Mouse (Mus musculus) embryo, embryonic 11 days (tissue): ENCODE measurements at regions not wholly inside any gene's neighbourhood (a gene's known extent, or its start where the extent isn't known, plus 50 kb on each side); places are given as distances from the start of the nearest gene placed in this dataset.
A peak's percentile ranks its signal among the peaks of the same experiment; 100 is the strongest.

Source experiments
- DNase-seq: peaks from one replicate; pipeline ENCODE4 v3.0.0-alpha.2; 2015

DNA sequence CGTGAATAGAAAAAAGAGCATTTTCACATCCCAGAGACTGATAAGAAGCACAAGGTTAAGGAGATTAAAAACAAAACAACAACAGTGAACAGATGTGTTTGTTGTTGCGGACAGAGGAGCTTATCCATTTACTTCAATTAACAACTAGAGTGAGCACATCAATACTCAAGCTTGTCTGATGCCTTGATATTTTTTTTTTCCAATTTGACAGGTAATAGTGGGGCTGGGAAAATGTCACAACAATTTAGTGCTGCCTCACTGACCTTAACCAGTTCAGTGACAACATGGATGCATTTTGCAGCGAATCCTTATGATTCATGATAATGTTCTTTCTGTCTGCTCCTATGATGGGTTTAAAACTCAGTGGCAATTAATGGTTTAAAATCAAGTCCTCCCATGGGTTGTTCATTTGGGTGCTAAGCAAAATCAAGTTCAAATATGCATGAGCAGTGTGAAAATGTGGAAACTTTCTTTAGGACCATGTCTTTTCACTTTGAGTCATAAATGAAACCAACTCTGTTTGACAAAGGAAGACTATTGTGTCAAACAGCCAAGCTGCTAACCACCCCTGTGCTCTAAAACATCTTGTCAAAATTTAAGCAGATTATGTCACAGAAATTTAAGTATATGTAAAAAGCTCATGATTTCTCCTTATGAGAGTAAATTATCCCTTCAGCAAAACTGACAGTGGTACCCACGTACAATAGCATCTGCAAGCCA is 641.0 kb downstream of the Car8 start:
- DNase-seq: no peak

DNA sequence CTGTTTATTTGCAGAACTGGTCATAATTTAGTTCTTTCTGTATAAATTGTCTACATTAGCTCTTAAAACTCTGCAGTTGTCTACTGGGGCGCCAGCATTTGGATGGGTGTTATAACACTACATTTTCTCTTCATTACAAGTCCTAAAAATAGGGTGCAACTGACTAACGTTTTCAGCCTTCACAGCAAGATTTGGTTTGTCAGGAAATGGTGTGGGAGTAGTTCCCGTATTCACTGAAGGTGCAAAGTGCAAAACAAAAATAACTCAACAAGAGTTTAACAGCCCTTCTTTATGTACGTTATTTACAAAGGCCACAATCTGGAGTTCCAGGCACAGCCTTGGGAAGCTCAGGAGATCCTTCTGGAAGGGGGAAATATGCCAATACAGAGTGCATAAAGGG is 642.7 kb downstream of the Car8 start:
- DNase-seq: no peak

DNA sequence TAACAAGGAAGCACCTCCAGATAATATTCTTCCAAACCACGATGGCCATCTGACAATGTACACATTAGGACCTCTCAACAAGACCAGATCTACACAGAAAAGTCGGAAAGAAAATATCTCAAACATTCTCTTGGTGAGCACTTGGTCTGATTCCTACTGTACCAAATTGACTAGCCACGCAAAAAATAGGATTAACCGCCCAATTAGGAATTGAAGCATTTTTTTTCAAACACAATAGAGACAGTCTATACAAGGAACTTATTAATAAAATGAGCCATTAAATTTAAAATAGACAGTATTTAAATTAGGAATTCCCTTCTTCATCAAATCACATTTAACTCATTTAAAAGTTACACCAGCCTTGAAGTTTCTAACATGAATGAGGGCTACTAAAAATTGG is 655.0 kb downstream of the Car8 start:
- no peak for DNase-seq

DNA sequence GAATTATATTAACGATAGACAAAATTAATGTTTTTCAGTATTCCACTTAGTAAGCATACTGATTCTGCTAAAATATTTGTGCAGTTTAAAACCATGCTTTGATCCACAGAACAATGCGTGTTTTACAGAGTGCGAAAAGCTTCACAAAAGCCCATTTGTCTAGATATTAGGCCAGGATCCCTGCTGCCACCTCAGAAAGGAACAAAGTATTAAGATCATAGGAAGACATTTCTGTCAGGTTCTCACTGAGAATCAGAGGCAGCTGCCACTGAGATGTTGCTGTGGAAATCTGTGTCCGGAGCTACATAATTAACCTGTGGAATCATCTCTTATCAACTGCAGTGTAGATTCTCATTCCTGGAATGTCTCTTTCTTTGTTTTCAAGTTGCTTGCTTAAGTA is 656.9 kb downstream of the Car8 start:
- DNase-seq: no peak

DNA sequence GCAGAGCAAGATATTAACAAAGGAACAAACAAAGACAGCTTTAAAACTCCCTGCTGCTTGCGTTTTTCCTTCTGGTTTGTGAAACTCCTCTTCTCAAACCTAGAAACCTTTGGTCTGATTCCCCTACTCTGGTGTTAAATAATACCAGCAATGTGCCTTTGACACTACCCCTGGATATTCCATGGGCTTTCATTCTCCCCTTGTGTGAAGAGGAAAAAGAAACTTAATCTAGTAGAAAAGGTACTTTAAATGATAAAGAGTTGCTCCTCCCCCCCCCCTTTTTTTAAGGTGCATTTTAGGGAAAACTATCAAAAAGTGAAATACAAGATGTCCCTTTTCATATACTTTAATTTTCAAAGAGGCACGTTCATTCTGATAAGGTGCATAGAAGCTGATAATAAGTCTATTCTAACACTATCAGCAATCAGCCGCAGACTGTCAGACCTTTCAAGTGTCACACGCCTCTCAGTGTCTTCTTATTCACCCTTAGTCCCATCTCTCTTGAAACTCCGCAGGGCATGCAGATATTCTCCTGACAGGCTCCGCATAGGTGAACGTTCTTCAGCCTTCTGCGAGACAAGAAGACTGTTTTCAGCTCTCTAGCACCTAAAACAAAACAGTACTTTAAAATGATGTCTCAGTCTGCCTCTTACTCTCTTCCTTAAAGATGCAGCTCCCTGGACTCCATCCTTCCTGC is 657.5 kb downstream of the Car8 start:
- DNase-seq: no peak

DNA sequence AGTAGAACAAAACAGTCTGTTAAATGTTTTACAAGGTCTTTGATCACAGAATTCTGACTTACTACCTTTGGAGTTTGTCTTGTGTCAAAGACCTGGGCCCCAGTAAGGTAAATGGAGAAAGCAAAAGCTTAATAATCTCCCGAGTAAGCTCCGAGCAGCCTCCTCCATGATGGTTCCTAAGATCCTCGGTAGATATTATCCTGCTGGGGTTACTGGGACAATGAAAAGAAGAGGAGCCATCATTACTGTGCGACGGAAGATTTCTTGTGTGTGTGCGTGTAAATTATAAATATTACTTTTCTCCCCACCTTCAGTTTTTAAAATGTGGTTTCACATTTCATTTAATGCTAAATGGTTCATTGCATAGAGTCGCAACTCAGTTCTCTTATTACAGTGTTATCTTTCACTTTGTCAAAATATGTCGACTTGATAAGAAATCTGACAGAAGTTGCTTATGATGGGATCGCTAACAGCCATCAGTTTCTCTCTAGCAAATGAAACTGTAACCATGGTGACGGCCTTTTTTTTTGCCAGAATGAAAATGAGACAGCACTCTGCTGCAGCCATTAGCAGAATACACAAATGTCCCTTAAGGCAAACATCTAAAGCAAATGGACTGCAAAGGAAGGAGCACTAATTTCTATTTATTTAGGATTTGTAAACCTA is 658.2 kb downstream of the Car8 start:
- DNase-seq: peak; percentile 52

DNA sequence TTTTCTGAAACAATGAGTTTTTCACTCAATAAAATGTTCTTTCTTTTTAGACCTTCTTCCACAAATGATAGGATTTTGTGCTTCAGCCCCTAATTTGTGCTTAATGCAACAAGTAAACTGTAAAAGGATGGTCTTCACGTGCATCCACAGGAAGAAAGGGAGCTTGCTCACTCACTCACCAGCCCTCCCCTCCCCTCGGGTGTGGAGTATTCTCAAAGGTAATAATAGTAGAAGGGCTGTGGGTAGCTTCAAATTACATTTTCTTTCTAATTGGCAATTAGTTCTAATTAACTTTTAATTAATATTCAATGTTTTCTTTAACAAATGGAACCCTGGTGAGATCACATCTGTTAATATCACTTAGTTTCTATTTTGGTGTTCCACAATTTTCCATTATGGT is 664.8 kb downstream of the Car8 start:
- DNase-seq: no peak

DNA sequence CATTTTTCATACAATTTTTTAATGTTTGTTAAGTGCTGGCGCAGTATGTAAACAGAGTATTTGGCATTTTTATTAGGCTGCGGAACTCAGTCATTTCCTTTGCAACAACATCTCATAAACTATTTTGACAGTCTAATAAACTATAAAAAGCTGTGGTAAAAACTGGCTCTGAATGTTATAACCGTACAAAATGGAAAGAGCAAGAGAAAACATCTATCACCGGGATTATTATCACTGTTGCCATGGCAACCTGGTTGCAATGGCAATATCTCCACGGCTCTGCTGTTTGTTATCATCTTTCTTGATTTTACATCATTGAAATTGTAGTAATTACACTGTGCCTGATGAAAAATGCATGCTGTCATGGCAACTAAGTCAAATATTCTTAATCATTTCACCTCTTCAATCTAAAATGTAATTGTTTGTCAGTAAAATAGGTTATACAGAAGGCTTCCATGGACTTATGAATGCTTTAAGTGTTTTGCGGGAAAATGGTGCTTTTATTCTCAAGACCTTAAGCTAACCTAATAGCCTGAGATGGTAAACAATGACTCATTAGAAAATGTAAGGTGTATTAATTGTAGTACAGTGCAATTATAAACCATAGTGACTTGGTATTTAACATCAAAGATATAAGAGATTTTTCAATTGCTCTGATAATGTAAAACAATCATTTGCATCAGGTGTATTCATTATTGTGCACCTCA is 671.0 kb downstream of the Car8 start:
- DNase-seq: peak; percentile 35

DNA sequence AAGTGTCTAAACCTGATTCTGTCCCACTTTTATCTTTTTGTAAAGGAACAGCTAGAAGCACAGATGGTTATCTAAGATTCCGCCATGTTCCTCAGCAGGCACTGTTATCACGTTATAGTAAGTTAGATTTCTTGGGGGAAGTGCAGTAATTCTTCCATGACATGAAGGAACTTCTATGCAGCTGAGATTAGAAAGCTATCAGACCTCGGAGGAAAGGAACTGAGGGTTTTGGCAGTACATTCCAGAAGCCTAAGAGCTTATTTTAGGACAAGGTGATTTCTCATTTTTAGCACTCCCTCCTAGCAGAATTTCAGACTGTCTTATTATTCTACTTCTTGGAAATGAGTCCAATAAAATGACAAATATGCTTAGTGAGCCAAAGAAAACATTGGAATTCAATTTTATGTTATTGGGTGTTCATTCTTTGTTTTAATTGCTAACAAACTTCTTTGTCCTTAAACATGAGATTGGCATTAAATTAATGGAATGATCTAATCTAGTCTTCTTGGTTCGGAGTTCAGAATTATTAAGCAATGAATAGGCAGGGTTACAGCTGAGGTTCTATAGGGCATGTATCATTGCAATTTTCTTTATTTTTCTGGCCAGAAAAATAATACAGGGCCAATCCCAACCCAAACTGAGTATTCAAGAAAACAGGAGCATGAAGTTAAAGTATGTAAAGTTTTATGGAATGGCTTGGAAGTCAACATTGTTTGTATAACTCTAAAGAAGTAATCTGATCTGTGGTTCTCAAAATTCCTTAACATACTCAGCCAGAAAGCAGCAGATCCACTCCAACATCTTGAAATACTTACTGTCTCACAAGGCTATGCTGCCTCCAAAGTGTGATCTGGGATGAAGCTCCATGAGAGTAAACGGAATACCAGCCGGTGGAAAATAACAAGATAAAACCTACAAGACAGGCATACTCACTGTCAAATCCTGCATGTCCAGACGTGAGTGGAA is 678.7 kb downstream of the Car8 start:
- peak; percentile 49 for DNase-seq

DNA sequence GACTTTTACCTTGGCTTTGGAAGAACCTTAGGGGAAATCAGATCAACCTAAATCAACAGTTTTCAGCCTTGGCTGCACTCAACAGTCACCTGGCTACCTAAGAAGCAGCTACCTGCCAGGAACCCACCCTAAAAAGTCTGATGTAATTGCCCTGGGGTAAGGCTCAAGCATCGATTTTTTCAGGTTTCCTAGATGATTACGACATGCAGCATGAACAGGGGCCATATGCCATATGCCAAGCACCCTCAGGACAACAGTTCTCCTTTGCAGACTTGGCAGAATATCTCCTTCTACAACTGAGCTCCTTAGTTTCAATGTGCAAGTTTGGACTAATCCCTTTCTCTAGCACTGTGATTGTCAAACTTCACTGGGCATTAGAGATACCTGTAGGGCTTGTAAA is 680.1 kb downstream of the Car8 start:
- DNase-seq: no peak

DNA sequence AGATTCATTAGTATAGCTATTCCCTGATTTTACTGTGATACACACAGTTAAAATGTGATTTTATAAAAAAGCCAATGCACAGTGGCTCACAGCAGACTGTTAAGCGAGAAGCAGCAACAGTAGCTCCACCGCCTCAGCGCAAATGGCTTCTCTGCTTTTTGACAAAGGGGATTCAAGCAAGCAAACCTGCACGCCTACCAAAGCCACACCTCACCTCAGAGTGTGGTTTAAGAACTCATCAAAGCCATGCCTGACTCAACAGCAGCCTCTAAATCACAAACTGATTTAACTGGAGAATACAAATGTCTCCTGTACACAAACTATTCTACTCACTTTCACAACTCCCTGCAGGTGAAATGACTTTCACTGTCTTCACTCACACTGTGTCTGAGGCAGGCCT is 704.5 kb downstream of the Car8 start:
- DNase-seq: no peak

DNA sequence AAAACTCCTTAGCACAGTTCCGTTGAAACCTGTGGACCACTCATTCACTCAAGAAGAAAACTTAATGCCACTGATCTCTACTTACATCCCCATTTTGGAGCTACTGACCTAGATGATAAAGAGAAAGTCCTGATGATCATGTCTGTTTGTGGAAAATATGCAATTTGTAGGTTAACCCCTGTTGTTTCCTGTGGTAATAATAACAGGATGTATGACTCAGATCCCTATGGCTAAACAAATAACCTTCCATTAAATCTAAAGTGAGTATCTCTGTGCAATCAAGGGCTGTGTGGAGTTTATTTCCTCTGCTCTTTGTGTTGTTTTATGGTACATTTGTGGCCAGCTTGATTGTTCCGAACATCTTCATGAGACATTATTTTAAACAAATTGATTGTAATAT is 711.1 kb downstream of the Car8 start:
- no peak for DNase-seq

DNA sequence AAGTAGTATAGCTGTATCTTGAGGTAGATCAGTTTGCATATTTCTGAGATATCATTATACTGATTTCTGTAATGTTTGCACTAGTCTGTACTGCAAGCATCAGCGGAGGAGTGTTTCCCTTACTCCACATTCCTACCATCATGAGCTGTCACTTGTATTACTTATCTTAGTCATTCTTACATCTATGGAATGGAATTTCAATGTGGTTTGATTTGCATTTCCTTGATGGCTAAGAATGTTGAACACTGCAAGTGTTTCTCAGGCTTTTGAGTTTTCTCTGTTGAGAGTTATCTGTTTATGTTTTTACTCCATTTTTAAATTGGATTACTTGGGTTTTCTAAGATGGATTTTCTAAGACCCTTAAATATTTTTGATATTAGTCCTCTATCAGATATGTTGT is 725.8 kb downstream of the Car8 start:
- no peak for DNase-seq

DNA sequence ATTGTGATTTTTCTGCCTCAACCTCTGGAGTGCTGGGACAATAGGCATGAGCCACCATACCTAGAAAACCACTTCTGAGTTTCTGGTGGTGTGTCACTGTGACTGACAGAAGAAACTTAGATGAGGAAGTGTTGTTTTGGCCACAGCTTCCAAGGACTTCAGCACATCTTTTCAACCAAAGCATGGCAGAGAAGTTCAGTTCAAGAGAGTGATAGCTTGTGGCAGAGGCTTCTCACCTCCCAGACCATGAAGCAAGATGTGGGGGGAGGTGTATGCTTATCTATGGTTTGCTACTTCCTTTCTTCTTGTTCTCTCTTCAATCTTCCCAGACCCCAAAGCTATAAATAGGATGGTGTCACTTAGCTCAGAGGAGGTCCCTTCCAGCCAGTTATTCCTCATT is 753.3 kb downstream of the Car8 start:
- no peak for DNase-seq

DNA sequence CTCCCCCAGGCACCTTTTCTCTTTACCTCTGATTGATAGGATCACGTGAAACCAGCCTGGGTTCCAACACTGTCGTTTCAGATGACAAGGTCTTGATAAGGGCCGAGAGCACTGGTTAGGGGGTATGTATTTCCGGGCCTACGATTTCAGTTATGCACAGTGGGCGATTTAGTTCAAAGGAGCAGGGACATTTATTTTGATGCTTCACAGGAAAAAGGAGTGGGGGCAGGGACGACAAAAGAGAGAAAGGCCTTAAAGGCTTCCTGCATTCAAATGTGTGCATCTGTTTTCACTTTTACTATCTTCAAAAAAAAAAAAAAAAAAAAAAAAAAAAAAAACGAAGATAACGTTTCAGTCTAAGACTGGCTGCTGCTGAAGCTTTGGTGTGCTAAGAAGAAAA is 783.7 kb downstream of the Car8 start:
- DNase-seq: peak; percentile 61

DNA sequence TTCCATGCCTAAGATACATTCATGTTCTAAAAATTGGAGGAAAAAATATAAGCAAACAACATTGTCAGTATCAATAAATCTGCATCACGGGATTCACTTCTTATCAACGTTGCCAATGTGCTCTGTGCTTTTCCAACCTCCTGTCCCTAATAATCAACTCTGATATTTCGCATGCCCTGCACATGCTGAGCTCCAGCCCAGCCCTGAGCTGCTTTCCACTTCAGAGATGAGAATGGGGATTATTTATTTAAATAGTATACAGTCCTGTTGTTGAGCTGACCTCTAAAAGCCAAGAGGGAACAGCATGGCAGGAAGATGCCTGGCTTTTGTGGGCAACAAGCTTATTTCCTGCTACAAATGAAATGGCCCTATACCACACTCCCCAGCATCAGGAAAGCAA is 786.2 kb downstream of the Car8 start:
- DNase-seq: peak; percentile 6

DNA sequence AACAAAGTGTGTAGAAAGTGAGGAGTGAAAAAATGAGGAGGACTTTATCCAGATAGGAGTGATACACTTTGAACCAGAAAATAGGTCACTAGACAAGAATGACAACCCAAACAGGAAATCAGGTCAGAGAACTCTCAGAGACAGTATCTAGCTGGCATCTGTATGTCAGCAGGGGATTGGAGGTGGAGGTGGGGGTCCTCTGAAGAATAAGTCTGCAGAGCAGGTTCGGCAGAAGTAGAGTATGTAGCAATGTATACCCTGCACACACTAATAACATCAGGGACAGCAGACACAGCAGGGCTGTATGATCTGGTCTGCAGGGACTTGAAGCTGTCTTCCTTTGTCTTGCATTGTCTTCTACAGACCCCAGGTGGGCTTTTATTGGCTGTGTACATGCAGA is 787.9 kb downstream of the Car8 start:
- DNase-seq: no peak

DNA sequence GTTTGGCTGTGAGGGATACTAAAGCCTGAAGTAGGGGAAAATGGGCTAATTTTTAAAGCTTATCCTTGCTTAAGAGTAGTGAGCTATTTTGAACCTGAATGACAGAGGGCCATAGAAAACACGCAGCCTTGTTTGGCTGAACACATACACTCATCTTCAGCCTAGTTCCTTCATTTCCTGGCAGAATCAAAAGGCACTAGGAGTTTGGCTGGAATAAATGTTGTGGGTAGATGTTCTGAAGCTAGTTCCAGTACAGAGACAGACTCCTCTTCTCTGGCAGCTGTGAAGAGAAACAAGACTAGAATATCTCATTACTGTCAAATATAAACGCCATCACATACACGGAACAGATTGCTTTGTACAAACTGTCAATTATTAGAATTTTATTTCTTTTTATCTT is 809.5 kb downstream of the Car8 start:
- no peak for DNase-seq

DNA sequence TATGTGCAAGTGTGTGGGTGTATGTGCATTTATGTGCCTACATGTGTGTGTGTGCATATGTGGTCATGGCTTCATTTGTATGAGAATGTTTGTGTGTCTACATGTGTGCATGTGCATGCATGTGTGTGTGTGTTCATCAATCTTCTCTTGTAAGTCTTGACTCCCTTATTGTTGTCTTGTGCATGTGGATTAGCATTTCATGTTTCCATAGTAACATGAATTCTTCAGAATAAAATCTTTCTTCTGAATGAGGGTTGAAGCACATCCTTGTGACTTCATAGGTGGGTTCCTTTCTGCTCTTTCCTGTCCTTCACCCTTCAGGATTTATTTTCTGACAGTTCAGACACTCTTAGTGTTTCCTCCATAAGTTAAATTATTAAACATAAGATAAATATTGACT is 814.8 kb downstream of the Car8 start:
- DNase-seq: no peak

DNA sequence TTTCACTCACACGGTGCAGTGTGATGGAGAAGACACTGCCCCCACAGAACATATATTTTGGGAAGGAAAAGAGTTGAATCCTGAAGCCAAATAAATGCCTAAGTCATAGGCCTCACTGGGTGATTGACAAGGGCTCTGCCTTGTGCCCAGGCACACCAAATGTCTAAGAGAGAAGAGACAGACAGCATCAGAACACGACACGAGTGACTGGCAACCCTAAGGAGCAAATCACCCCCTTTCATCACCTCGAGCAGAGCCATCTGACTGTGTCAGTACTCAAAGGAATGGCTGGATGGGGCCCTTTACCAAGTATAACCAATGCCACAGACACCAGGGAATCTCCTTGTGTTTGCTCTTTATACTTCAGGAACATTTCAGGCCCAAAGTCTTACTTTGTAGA is 815.6 kb downstream of the Car8 start:
- no peak for DNase-seq

DNA sequence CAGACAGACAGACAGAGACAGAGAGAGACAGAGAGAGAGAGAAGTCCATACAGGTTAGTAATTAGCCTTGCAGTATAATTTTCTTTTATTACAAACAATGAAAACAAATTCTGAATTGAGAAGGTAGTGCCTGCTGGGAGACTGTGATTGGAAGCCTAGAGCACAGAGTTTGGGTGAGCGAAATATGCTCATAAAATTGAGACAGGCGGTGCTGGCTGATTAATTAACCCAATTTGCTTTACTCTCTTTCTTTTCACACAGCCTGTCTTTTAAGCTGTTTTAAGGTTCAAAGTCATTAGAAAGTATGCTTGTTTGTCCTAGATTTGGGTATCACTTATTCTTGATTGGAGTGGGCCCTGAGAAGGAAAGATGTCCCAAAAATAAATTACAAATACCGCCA is 816.1 kb downstream of the Car8 start:
- no peak for DNase-seq

DNA sequence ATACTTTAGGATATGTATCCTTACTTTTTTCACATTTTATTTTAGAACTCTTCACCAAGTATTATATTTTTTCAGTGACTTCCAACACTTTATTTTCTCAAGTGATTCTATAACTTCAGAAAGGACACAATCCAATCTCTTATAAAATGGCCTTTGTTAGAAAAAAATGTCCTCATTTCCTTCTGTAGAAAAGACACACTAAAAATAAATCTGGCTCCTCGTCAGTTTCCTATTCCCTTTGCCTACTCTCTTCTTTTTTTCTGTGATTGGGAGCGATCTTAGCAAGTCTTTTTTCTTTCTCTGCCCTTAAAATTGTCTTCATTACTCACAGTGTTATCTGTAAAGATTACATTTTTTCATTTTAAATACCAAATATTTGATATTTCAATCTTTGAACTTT is 824.5 kb downstream of the Car8 start:
- DNase-seq: no peak

DNA sequence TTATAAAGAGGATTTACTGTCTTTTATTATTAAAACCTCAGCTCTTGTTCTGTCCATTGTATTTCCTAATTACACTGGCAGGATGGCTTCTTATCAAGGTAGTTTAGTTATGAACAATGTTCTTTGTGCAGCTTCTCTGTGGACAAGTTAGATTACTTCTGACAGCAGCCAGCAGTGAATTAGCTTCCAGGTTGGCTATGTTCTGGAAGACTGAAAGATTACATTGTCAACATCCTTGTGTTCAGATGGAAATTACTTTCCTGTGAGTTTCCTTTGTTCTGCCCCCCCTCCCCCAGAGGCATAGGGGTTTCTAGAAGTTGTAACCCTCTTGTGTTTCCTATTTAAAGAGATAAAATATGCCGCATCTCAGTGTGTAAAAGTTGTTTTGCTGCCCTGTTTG is 846.1 kb downstream of the Car8 start:
- DNase-seq: no peak
